Mouse (Mus musculus) forelimb bud, embryonic 11.5 days (tissue): ENCODE data around the gene Olfr898.

Source experiments
- DNase-seq: peaks from one replicate; pipeline ENCODE4 v3.0.0-alpha.2; 2012; ENCODE audit warnings: low read depth, low spot score

Olfr898 gene

GRCm38 (mm10) chr9:38348111-38348510, at the start of gene Olfr898:
Gene Olfr898, plus strand, starts transcription at chr9:38348411.
- no peak for DNase-seq

GRCm38 (mm10) chr9:38328760-38329159, 19.5 kb upstream of the Olfr898 start, which contains the start of gene Olfr25:
Gene Olfr25, plus strand, starts transcription at chr9:38329060.
- DNase-seq, result no peak

- DNase-seq, result no peak
Observed at GRCm38 (mm10) chr9:38366596-38366995, 18.4 kb downstream of the Olfr898 start, which contains the start of gene Olfr250. Gene Olfr250, plus strand, starts transcription at chr9:38366896.

GRCm38 (mm10) chr9:38376786-38377185, 28.6 kb downstream of the Olfr898 start, which contains the start of gene Olfr251:
Gene Olfr251, plus strand, starts transcription at chr9:38377086.
- no peak for DNase-seq

- no peak for DNase-seq
Observed at GRCm38 (mm10) chr9:38401398-38401797, 53.2 kb downstream of the Olfr898 start, which contains the start of gene Olfr147. Gene Olfr147, plus strand, starts transcription at chr9:38401698.
